Mouse (Mus musculus) liver, postnatal 0 days (tissue): ENCODE results near the gene Fxyd2. TPM values are rescaled to one million over a fixed set of nuclear protein-coding genes. Genes with fewer than 3 reads are reported as not detected.

Source experiments
- ATAC-seq: fragments of 200-750 bp; cut with Nextera tagmentation; 2 replicates; pipeline ENCODE4 v1.8.0; 2017; ENCODE audit warnings: mild to moderate bottlenecking, moderate library complexity
- DNase-seq: peaks from one replicate; pipeline ENCODE4 v3.0.0-alpha.2; 2016
- H3K27ac ChIP-seq: fragments of 300-500 bp; sonication (generic); 2 replicates; pipeline ENCODE4 v1.5.1; 2014; ENCODE audit warnings: antibody characterized with exemption, moderate library complexity, mild to moderate bottlenecking, low read depth
- H3K27me3 ChIP-seq: fragments of 300-500 bp; sonication (generic); 2 replicates; pipeline ENCODE4 v1.6.1; 2014; ENCODE audit warnings: low read length, control low read depth, mixed read lengths; ENCODE audit not compliant: insufficient read depth
- H3K36me3 ChIP-seq: fragments of 300-500 bp; sonication (generic); replicated peaks from 2 replicates; pipeline ENCODE4 v1.6.1; 2014; ENCODE audit warnings: mild to moderate bottlenecking, control low read depth, low read length, moderate library complexity, mixed read lengths; ENCODE audit not compliant: insufficient read depth
- H3K4me1 ChIP-seq: fragments of 300-500 bp; sonication (generic); 2 replicates; pipeline ENCODE4 v1.6.1; 2014; ENCODE audit warnings: antibody characterized with exemption, mild to moderate bottlenecking, control low read depth; ENCODE audit not compliant: insufficient read depth
- H3K4me2 ChIP-seq: fragments of 300-500 bp; sonication (generic); 2 replicates; pipeline ENCODE4 v1.6.1; 2014; ENCODE audit warnings: low read depth, mild to moderate bottlenecking, low read length, moderate library complexity, mixed read lengths
- H3K4me3 ChIP-seq: fragments of 300-500 bp; sonication (generic); 2 replicates; pipeline ENCODE4 v1.5.1; 2014; ENCODE audit warnings: low read depth, low read length
- H3K9ac ChIP-seq: fragments of 300-500 bp; sonication (generic); replicated peaks from 2 replicates; pipeline ENCODE4 v1.6.1; 2014; ENCODE audit warnings: mild to moderate bottlenecking, moderate library complexity
- H3K9me3 ChIP-seq: fragments of 300-500 bp; sonication (generic); 2 replicates; pipeline ENCODE4 v1.6.1; 2016; ENCODE audit warnings: mild to moderate bottlenecking, control low read depth, low read length, mixed read lengths
- CTCF ChIP-seq: sonication (generic); IDR thresholded peaks from 2 replicates; pipeline ENCODE4 v1.5.1; 2016; ENCODE audit warnings: antibody characterized with exemption, low read depth
- EP300 ChIP-seq: IDR thresholded peaks from 2 replicates; pipeline ENCODE4 v1.6.1; 2016; ENCODE audit warnings: antibody characterized with exemption, low read depth, mild to moderate bottlenecking
- WGBS: fragments of 180-500 bp; shearing (Covaris S2); extraction: QIAGEN DNeasy Blood & Tissue Kit; methylation state at CpG from one replicate; pipeline ENCODE4 v1.1.7; 2014; ENCODE audit not compliant: insufficient replicate concordance; 5-methylcytosine and 5-hydroxymethylcytosine counted together
- polyA plus RNA-seq: library from polyadenylated mRNA; unstranded; fragments of >200 nt; fragmentation: Nextera tagmentation; extraction: Ambion mirVana; gene quantifications from 2 replicates; pipeline ENCODE4 v1.2.1, GENCODE M21; 2015

Gene Fxyd2
- polyA plus RNA-seq, 1 experiment from 2014 or later, result 1.3 TPM

DNA sequence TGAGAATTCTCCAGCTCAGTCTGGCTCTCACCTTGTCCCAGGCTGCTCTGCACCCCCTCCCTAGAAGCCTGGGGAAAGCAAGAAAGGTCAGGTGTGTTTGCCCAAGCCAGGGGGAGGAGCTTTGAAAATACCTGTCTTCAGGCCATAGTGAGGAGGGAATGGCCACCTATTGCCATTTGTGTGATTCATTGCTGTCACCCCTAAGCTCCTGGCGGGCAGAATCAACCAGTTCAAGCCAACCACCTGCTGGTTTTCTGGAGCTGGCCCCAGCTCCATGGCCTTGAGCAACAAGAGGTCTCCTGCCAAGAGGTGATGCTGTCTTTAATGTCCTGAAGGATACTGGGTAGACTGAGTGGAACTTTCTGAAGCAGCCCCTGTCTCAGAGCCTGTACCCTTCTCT, 1.1 kb upstream of the Fxyd2 start:
- peaks cover 5% of the 10 kb centered on the region; the same call in 1 of the 2 replicates for H3K27me3 ChIP-seq
- H3K4me2 ChIP-seq, result no peak overlapping the region
- TF ChIP-seq EP300 (no peak), CTCF (no peak)
- H3K9ac ChIP-seq, result no peak overlapping the region
- ATAC-seq (no peak), DNase-seq (no peak)
- no peaks in the 10 kb centered on the region for H3K36me3 ChIP-seq
- no peak overlapping the region for H3K27ac ChIP-seq
- no peak overlapping the region for H3K4me3 ChIP-seq
- no peaks in the 10 kb centered on the region for H3K4me1 ChIP-seq
- no peaks in the 10 kb centered on the region for H3K9me3 ChIP-seq
- 38% methylated on average over 1 of the region's 1 CpGs for WGBS

GRCm38 (mm10) chr9:45401851-45402250, 2.4 kb downstream of the Fxyd2 start:
- 53% methylated on average over 4 of the region's 4 CpGs for WGBS
- H3K4me1 ChIP-seq, result no peaks in the 10 kb centered on the region
- H3K27me3 ChIP-seq, result peaks cover 5% of the 10 kb centered on the region; the same call in 1 of the 2 replicates
- TF ChIP-seq CTCF (no peak), EP300 (no peak)
- no peaks in the 10 kb centered on the region for H3K9me3 ChIP-seq
- no peak overlapping the region for H3K27ac ChIP-seq
- no peak overlapping the region for H3K4me2 ChIP-seq
- DNase-seq (no peak), ATAC-seq (no peak)
- H3K9ac ChIP-seq, result no peak overlapping the region
- H3K4me3 ChIP-seq, result no peak overlapping the region
- H3K36me3 ChIP-seq, result no peaks in the 10 kb centered on the region

DNA sequence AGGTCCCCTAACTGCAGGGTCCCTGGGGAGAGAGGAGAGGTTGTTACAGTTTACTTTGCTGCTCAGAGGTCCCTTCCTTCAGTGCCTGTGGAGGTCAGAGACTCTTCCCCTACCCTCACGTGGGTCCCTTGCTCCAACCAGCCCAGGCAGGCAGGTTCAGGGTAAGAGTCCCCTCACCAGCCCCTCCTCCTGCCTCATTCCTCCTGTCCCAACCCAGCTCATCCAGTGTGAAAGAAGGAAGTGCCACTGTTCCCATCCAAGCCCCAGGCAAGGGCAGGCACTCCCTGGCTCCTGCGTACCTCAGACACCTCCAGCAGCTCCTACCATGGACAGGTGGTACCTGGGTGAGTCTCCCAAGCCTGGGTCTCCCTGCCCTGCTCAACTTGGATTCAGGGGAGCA, 3.5 kb downstream of the Fxyd2 start:
- ATAC-seq (no peak), DNase-seq (no peak)
- H3K4me1 ChIP-seq, result 0 out of 2 replicates have a peak, but pooled peaks cover under 1% of the 10 kb centered on the region
- no peak overlapping the region for H3K9ac ChIP-seq
- TF ChIP-seq CTCF (no peak), EP300 (no peak)
- peaks cover 5% of the 10 kb centered on the region; the same call in 1 of the 2 replicates for H3K27me3 ChIP-seq
- H3K9me3 ChIP-seq, result no peaks in the 10 kb centered on the region
- H3K27ac ChIP-seq, result no peak overlapping the region
- H3K36me3 ChIP-seq, result no peaks in the 10 kb centered on the region
- no peak overlapping the region for H3K4me2 ChIP-seq
- WGBS, result 27% methylated on average over 2 of the region's 2 CpGs
- no peak overlapping the region for H3K4me3 ChIP-seq

DNA sequence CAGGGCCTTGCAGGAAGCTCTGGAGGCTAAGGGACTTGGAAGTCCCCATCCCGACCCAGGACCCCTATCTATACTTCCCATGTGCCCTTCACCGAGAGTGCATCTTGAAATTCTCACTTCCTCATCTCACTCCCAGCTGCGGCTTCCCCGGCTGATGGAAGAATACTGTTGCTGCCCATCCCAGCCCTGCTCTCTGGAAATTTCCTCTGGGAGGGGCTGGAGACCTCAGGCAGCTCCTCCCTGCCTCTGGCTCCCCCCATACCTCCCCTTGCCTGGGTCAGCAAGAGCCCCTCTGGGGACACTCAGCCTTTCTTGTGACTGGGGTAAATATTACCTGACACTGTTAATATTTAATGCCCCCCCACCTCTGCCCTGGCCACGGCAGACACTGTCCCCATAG, 6.2 kb downstream of the Fxyd2 start:
- DNase-seq (no peak), ATAC-seq (no peak)
- TF ChIP-seq CTCF (no peak), EP300 (no peak)
- no peak overlapping the region for H3K4me2 ChIP-seq
- H3K27me3 ChIP-seq, result peaks cover 8% of the 10 kb centered on the region; the same call in 1 of the 2 replicates
- no peak overlapping the region for H3K9ac ChIP-seq
- no peaks in the 10 kb centered on the region for H3K36me3 ChIP-seq
- 30% methylated on average over 5 of the region's 5 CpGs for WGBS
- no peaks in the 10 kb centered on the region for H3K9me3 ChIP-seq
- 0 out of 2 replicates have a peak, but pooled peaks cover 3% of the 10 kb centered on the region for H3K4me1 ChIP-seq
- H3K4me3 ChIP-seq, result no peak overlapping the region
- H3K27ac ChIP-seq, result no peak overlapping the region

DNA sequence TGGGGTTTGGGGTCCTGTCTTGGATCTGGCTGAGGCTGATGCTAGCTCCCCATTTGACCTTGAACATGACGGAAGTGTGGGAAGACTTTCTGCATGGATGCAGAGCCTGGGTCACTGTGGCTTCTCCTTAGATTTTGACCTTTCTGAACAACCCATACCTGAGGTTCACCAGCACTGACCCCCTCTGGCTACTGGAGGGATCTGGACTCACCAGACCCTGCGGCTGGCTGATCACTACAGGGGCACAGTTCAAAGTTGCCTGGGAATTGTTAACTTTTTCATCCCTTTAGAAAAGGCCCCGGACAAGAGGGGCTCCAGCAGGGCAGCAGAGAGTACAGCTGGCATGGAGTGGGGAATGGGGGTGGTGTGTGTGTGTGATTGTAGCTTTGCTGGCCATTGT, 7.3 kb downstream of the Fxyd2 start:
- Histone ChIP-seq H3K9ac (no peak overlapping the region), H3K27me3 (peaks cover 8% of the 10 kb centered on the region; the same call in 1 of the 2 replicates), H3K4me1 (peaks cover 3% of the 10 kb centered on the region; the same call in 1 of the 2 replicates), H3K4me2 (no peak overlapping the region), H3K9me3 (no peaks in the 10 kb centered on the region), H3K4me3 (no peak overlapping the region), H3K27ac (no peak overlapping the region), H3K36me3 (no peaks in the 10 kb centered on the region)
- no peak for ATAC-seq
- no peak for TF ChIP-seq EP300
- TF ChIP-seq CTCF, result no peak
- no peak for DNase-seq
- WGBS, result 77% methylated on average over 3 of the region's 3 CpGs

GRCm38 (mm10) chr9:45407706-45408675, 8.5 kb downstream of the Fxyd2 start:
- WGBS, result 38% methylated on average over 33 of the region's 33 CpGs
- H3K36me3 ChIP-seq, result no peaks in the 10 kb centered on the region
- 0 out of 2 replicates have a peak, but pooled peaks cover 2% of the 10 kb centered on the region for H3K27me3 ChIP-seq
- peak; percentile 73 for DNase-seq
- TF ChIP-seq EP300, result no peak
- peak; percentile 78 for TF ChIP-seq CTCF
- H3K4me3 ChIP-seq, result 0 out of 2 replicates have a peak overlapping the region, but pooled peaks have one; percentile 13
- peak overlapping the region; percentile 55 for H3K4me2 ChIP-seq
- ATAC-seq, result peak; percentile 36; the same call in 1 of the 2 replicates
- H3K9ac ChIP-seq, result no peak overlapping the region
- H3K4me1 ChIP-seq, result peaks cover 7% of the 10 kb centered on the region
- no peaks in the 10 kb centered on the region for H3K9me3 ChIP-seq
- no peak overlapping the region for H3K27ac ChIP-seq
